Mouse (Mus musculus): ENCODE results near the gene Gnmt.

GRCm38 (mm10) chr17:46742986-46743385, 14.0 kb upstream of the Gnmt start:
- TF ChIP-seq CTCF (conservative IDR thresholded peaks at IDR 0.05; ENCODE audit: insufficient read depth, insufficient read length, low read depth, low read length) (no peak), POLR2A (IDR thresholded peaks at IDR 0.05; ENCODE audit: low read depth, low read length) (no peak)
